Mouse (Mus musculus) forebrain, embryonic 15.5 days (tissue): ENCODE measurements at regions not wholly inside any gene's neighbourhood (a gene's known extent, or its start where the extent isn't known, plus 50 kb on each side); places are given as distances from the start of the nearest gene placed in this dataset.

ENCODE experiments used
- ATAC-seq: fragments of 200-750 bp; cut with Nextera tagmentation; replicated peaks from 2 replicates; pipeline ENCODE4 v1.8.0; 2017; ENCODE audit warnings: mild to moderate bottlenecking, moderate TSS enrichment, moderate library complexity
- H3K27ac ChIP-seq: fragments of 300-500 bp; sonication (generic); replicated peaks from 2 replicates; pipeline ENCODE4 v1.5.1; 2015; ENCODE audit warnings: mild to moderate bottlenecking, inconsistent platforms
- H3K27me3 ChIP-seq: fragments of 300-500 bp; sonication (generic); 2 replicates; pipeline ENCODE4 v1.6.1; 2015; ENCODE audit warnings: inconsistent platforms
- H3K36me3 ChIP-seq: fragments of 300-500 bp; sonication (generic); 2 replicates; pipeline ENCODE4 v1.6.1; 2015; ENCODE audit warnings: mild to moderate bottlenecking, inconsistent platforms
- H3K4me1 ChIP-seq: fragments of 300-500 bp; sonication (generic); 2 replicates; pipeline ENCODE4 v1.6.1; 2015; ENCODE audit warnings: inconsistent platforms
- H3K4me2 ChIP-seq: fragments of 300-500 bp; sonication (generic); replicated peaks from 2 replicates; pipeline ENCODE4 v1.6.1; 2015; ENCODE audit warnings: mild to moderate bottlenecking, inconsistent platforms
- H3K4me3 ChIP-seq: fragments of 300-500 bp; sonication (generic); 2 replicates; pipeline ENCODE4 v1.5.1; 2015; ENCODE audit warnings: mild to moderate bottlenecking, inconsistent platforms
- H3K9ac ChIP-seq: fragments of 300-500 bp; sonication (generic); replicated peaks from 2 replicates; pipeline ENCODE4 v1.6.1; 2015; ENCODE audit warnings: mild to moderate bottlenecking, inconsistent platforms
- H3K9me3 ChIP-seq: fragments of 300-500 bp; sonication (generic); 2 replicates; pipeline ENCODE4 v1.6.1; 2016; ENCODE audit warnings: inconsistent platforms
- WGBS: fragments of 180-500 bp; shearing (Covaris S2); methylation state at CpG from one replicate; pipeline ENCODE4 v1.1.7; 2015; ENCODE audit warnings: mixed read lengths; 5-methylcytosine and 5-hydroxymethylcytosine counted together

- Histone ChIP-seq H3K9me3 (no peaks in the 10 kb centered on the region), H3K4me2 (no peak overlapping the region), H3K4me3 (no peak overlapping the region), H3K4me1 (peaks cover 11% of the 10 kb centered on the region; the same call in 1 of the 2 replicates), H3K9ac (no peak overlapping the region), H3K27ac (no peak overlapping the region), H3K27me3 (no peaks in the 10 kb centered on the region), H3K36me3 (no peaks in the 10 kb centered on the region)
- ATAC-seq, result peak; percentile 54; the same call in 1 of the 2 replicates
- WGBS, result 77% methylated on average over 10 of the region's 10 CpGs
These were observed 306.1 kb downstream of the Meis1 start for GRCm38 (mm10) chr11:18712642-18713053.

GRCm38 (mm10) chr11:18709628-18710027 lies 309.2 kb downstream of the Meis1 start:
- no peaks in the 10 kb centered on the region for H3K27me3 ChIP-seq
- H3K36me3 ChIP-seq, result no peaks in the 10 kb centered on the region
- H3K9ac ChIP-seq, result no peak overlapping the region
- H3K4me3 ChIP-seq, result no peak overlapping the region
- no peak for ATAC-seq
- H3K4me2 ChIP-seq, result no peak overlapping the region
- H3K27ac ChIP-seq, result no peak overlapping the region
- 88% methylated on average over 3 of the region's 3 CpGs for WGBS
- H3K4me1 ChIP-seq, result peaks cover 3% of the 10 kb centered on the region; the same call in 1 of the 2 replicates
- H3K9me3 ChIP-seq, result no peaks in the 10 kb centered on the region

GRCm38 (mm10) chr11:18681593-18681992 lies 337.2 kb downstream of the Meis1 start:
- 83% methylated on average over 6 of the region's 6 CpGs for WGBS
- H3K4me3 ChIP-seq, result no peak overlapping the region
- no peak overlapping the region for H3K4me2 ChIP-seq
- no peaks in the 10 kb centered on the region for H3K4me1 ChIP-seq
- ATAC-seq, result no peak
- no peaks in the 10 kb centered on the region for H3K9me3 ChIP-seq
- H3K36me3 ChIP-seq, result no peaks in the 10 kb centered on the region
- H3K9ac ChIP-seq, result no peak overlapping the region
- H3K27me3 ChIP-seq, result no peaks in the 10 kb centered on the region
- no peak overlapping the region for H3K27ac ChIP-seq

- Histone ChIP-seq H3K4me3 (no peak overlapping the region), H3K9me3 (no peaks in the 10 kb centered on the region), H3K4me2 (no peak overlapping the region), H3K4me1 (no peaks in the 10 kb centered on the region), H3K9ac (no peak overlapping the region), H3K27ac (no peak overlapping the region), H3K36me3 (no peaks in the 10 kb centered on the region), H3K27me3 (no peaks in the 10 kb centered on the region)
- ATAC-seq, result no peak
- 92% methylated on average over 2 of the region's 2 CpGs for WGBS
These were observed 341.9 kb downstream of the Meis1 start for GRCm38 (mm10) chr11:18676876-18677275.

- Histone ChIP-seq H3K27me3 (no peaks in the 10 kb centered on the region), H3K4me1 (no peaks in the 10 kb centered on the region), H3K36me3 (no peaks in the 10 kb centered on the region), H3K4me2 (no peak overlapping the region), H3K9ac (no peak overlapping the region), H3K27ac (no peak overlapping the region), H3K4me3 (no peak overlapping the region), H3K9me3 (no peaks in the 10 kb centered on the region)
- ATAC-seq, result no peak
- 85% methylated on average over 2 of the region's 2 CpGs for WGBS
These were observed 347.8 kb downstream of the Meis1 start for GRCm38 (mm10) chr11:18670967-18671366.

GRCm38 (mm10) chr11:18669322-18669721 lies 349.5 kb downstream of the Meis1 start:
- 58% methylated on average over 2 of the region's 2 CpGs for WGBS
- H3K4me2 ChIP-seq, result no peak overlapping the region
- H3K4me3 ChIP-seq, result no peak overlapping the region
- H3K36me3 ChIP-seq, result no peaks in the 10 kb centered on the region
- H3K4me1 ChIP-seq, result no peaks in the 10 kb centered on the region
- H3K9me3 ChIP-seq, result no peaks in the 10 kb centered on the region
- peak; percentile 64; the same call in 1 of the 2 replicates for ATAC-seq
- no peak overlapping the region for H3K9ac ChIP-seq
- H3K27ac ChIP-seq, result no peak overlapping the region
- no peaks in the 10 kb centered on the region for H3K27me3 ChIP-seq

- Histone ChIP-seq H3K27ac (no peak overlapping the region), H3K9me3 (no peaks in the 10 kb centered on the region), H3K27me3 (no peaks in the 10 kb centered on the region), H3K4me2 (no peak overlapping the region), H3K4me1 (no peaks in the 10 kb centered on the region), H3K4me3 (no peak overlapping the region), H3K36me3 (no peaks in the 10 kb centered on the region), H3K9ac (no peak overlapping the region)
- 17% methylated on average over 1 of the region's 1 CpGs for WGBS
- peak; percentile 67; the same call in 1 of the 2 replicates for ATAC-seq
These were observed 362.4 kb downstream of the Meis1 start for GRCm38 (mm10) chr11:18656358-18656757.

GRCm38 (mm10) chr11:18631975-18632773 lies 386.6 kb downstream of the Meis1 start:
- Histone ChIP-seq H3K4me1 (no peaks in the 10 kb centered on the region), H3K4me3 (no peak overlapping the region), H3K4me2 (no peak overlapping the region), H3K27me3 (no peaks in the 10 kb centered on the region), H3K9ac (no peak overlapping the region), H3K27ac (no peak overlapping the region), H3K36me3 (no peaks in the 10 kb centered on the region), H3K9me3 (no peaks in the 10 kb centered on the region)
- no peak for ATAC-seq
- 58% methylated on average over 5 of the region's 5 CpGs for WGBS

GRCm38 (mm10) chr11:18631570-18631969 lies 387.2 kb downstream of the Meis1 start:
- H3K27ac ChIP-seq, result no peak overlapping the region
- WGBS, result 96% methylated on average over 7 of the region's 7 CpGs
- no peaks in the 10 kb centered on the region for H3K36me3 ChIP-seq
- no peaks in the 10 kb centered on the region for H3K9me3 ChIP-seq
- H3K4me1 ChIP-seq, result no peaks in the 10 kb centered on the region
- H3K27me3 ChIP-seq, result no peaks in the 10 kb centered on the region
- no peak overlapping the region for H3K4me3 ChIP-seq
- H3K9ac ChIP-seq, result no peak overlapping the region
- H3K4me2 ChIP-seq, result no peak overlapping the region
- no peak for ATAC-seq

- Histone ChIP-seq H3K36me3 (no peaks in the 10 kb centered on the region), H3K27ac (no peak overlapping the region), H3K9ac (no peak overlapping the region), H3K4me2 (no peak overlapping the region), H3K27me3 (no peaks in the 10 kb centered on the region), H3K4me1 (peaks cover 6% of the 10 kb centered on the region), H3K9me3 (no peaks in the 10 kb centered on the region), H3K4me3 (no peak overlapping the region)
- WGBS, result 13% methylated on average over 3 of the region's 3 CpGs
- ATAC-seq, result no peak
These were observed 397.0 kb downstream of the Meis1 start for GRCm38 (mm10) chr11:18621777-18622176.

- no peak overlapping the region for H3K4me2 ChIP-seq
- no peaks in the 10 kb centered on the region for H3K4me1 ChIP-seq
- no peak overlapping the region for H3K4me3 ChIP-seq
- H3K27me3 ChIP-seq, result no peaks in the 10 kb centered on the region
- no peaks in the 10 kb centered on the region for H3K9me3 ChIP-seq
- no peak overlapping the region for H3K9ac ChIP-seq
- no peaks in the 10 kb centered on the region for H3K36me3 ChIP-seq
- no peak for ATAC-seq
- 11% methylated on average over 6 of the region's 6 CpGs for whole genome bisulfite sequencing
- no peak overlapping the region for H3K27ac ChIP-seq
These were observed 413.9 kb downstream of the Meis1 start for GRCm38 (mm10) chr11:18604836-18605235.

- H3K9ac ChIP-seq, result no peak overlapping the region
- no peak overlapping the region for H3K4me2 ChIP-seq
- no peaks in the 10 kb centered on the region for H3K36me3 ChIP-seq
- 77% methylated on average over 6 of the region's 6 CpGs for WGBS
- H3K9me3 ChIP-seq, result no peaks in the 10 kb centered on the region
- H3K4me1 ChIP-seq, result no peaks in the 10 kb centered on the region
- no peaks in the 10 kb centered on the region for H3K27me3 ChIP-seq
- no peak overlapping the region for H3K4me3 ChIP-seq
- no peak for ATAC-seq
- H3K27ac ChIP-seq, result no peak overlapping the region
These were observed 417.1 kb downstream of the Meis1 start for GRCm38 (mm10) chr11:18601568-18602182.
